Mouse (Mus musculus) midbrain, embryonic 15.5 days (tissue): ENCODE measurements around the gene Stk38. TPM values are rescaled to one million over a fixed set of nuclear protein-coding genes. Genes with fewer than 3 reads are reported as not detected.

ENCODE experiments used
- ATAC-seq: fragments of 200-750 bp; cut with Nextera tagmentation; replicated peaks from 2 replicates; pipeline ENCODE4 v1.8.0; 2017; ENCODE audit warnings: moderate TSS enrichment
- H3K27ac ChIP-seq: fragments of 300-500 bp; sonication (generic); 2 replicates; pipeline ENCODE4 v1.5.1; 2015; ENCODE audit warnings: mild to moderate bottlenecking, inconsistent platforms
- H3K27me3 ChIP-seq: fragments of 300-500 bp; sonication (generic); replicated peaks from 2 replicates; pipeline ENCODE4 v1.6.1; 2015; ENCODE audit warnings: inconsistent platforms
- H3K36me3 ChIP-seq: fragments of 300-500 bp; sonication (generic); replicated peaks from 2 replicates; pipeline ENCODE4 v1.6.1; 2015; ENCODE audit warnings: inconsistent platforms
- H3K4me1 ChIP-seq: fragments of 300-500 bp; sonication (generic); 2 replicates; pipeline ENCODE4 v1.6.1; 2015; ENCODE audit warnings: inconsistent platforms
- H3K4me2 ChIP-seq: fragments of 300-500 bp; sonication (generic); 2 replicates; pipeline ENCODE4 v1.6.1; 2015; ENCODE audit warnings: inconsistent platforms, mild to moderate bottlenecking, moderate library complexity
- H3K4me3 ChIP-seq: fragments of 300-500 bp; sonication (generic); 2 replicates; pipeline ENCODE4 v1.5.1; 2015; ENCODE audit warnings: mild to moderate bottlenecking, inconsistent platforms
- H3K9ac ChIP-seq: fragments of 300-500 bp; sonication (generic); 2 replicates; pipeline ENCODE4 v1.6.1; 2015; ENCODE audit warnings: mild to moderate bottlenecking, inconsistent platforms
- H3K9me3 ChIP-seq: fragments of 300-500 bp; sonication (generic); 2 replicates; pipeline ENCODE4 v1.6.1; 2016; ENCODE audit warnings: inconsistent platforms
- WGBS: fragments of 180-500 bp; shearing (Covaris S2); methylation state at CpG from one replicate; pipeline ENCODE4 v1.1.7; 2015; ENCODE audit warnings: mixed read lengths; 5-methylcytosine and 5-hydroxymethylcytosine counted together
- polyA plus RNA-seq: library from polyadenylated mRNA; unstranded; fragments of >200 nt; fragmentation: Nextera tagmentation; extraction: Ambion mirVana; gene quantifications from 2 replicates; pipeline ENCODE4 v1.2.1, GENCODE M21; 2015

Stk38 gene
- 99.7 and 105 TPM in 2 replicates for polyA plus RNA-seq

DNA sequence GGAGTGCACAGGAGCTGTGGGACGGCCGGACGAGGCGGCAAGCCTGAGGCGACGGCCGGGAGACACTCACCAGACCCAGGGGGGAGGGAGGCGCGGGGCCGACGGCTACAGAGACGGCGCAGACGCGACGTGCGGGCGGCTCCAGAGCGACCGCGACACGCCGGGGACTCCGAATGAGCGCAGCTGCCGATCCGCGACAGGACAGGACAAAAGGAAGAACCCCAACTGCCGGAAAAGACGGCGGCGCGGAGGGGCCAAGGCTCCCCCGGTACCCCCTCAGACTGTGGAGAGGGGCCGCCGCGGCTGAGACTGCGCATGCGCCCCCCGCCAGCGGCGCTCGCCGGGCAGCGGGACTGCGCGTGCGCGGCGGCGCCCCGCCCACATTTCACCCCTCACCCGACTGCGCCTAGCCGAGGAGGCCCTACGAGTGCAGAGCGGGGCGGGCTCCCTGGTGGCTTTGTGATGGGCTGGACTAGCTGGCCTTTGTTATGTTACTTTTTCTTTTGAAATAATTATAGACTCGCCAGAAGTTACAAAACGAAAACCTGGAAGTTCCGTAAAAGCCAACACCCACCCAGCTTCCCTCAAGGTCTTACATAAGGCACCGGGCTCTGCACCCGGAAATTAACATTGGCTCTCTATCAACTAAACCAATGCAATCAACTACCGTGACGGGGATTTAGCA lies at the start of gene Stk38:
TSS of gene Stk38 (minus strand) at position 355 of the 685 bp plus-strand sequence.
- Histone ChIP-seq H3K4me3 (peak within 1 kb of the TSS; percentile 99), H3K4me1 (peaks cover 28% of the 10 kb centered on the region), H3K27ac (peak within 1 kb of the TSS; percentile 95), H3K4me2 (peak within 1 kb of the TSS; percentile 69), H3K36me3 (no peaks in the 10 kb centered on the region), H3K9ac (peak within 1 kb of the TSS; percentile 97), H3K27me3 (no peaks in the 10 kb centered on the region), H3K9me3 (no peaks in the 10 kb centered on the region)
- peak; percentile 92 for ATAC-seq
- under 1% methylated on average over 59 of the region's 65 CpGs for WGBS

DNA sequence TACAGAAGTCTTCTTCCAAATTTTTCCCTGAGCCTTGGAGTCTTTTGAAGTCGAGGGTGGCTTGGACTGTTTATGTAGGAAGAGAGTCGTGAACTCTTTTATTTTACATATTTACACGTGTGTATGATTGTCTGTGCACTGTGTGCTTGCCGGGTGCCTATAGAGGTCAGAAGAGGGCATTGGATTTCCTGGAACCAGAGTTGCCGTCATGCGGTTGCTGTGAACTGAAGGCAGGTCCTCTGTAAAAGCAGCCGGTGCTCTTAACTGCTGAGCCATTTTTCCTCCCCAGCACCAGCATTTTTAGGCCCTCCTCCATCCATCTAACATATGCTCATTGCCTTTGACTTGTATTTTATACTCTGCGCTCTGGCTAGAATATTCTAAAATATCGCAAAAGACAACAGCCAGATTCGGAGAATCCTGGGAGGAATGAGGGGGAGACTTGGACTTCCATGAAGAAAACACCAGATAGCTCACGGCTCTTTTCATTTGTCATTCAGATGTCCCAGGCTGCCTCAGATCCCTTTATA lies 49.6 kb upstream of the Stk38 start:
- Histone ChIP-seq H3K9me3 (no peaks in the 10 kb centered on the region), H3K27me3 (no peaks in the 10 kb centered on the region), H3K4me2 (no peak overlapping the region), H3K36me3 (no peaks in the 10 kb centered on the region), H3K4me1 (peaks cover 13% of the 10 kb centered on the region), H3K27ac (no peak overlapping the region), H3K4me3 (no peak overlapping the region), H3K9ac (no peak overlapping the region)
- WGBS = 85% methylated on average over 11 of the region's 11 CpGs
- no peak for ATAC-seq

DNA sequence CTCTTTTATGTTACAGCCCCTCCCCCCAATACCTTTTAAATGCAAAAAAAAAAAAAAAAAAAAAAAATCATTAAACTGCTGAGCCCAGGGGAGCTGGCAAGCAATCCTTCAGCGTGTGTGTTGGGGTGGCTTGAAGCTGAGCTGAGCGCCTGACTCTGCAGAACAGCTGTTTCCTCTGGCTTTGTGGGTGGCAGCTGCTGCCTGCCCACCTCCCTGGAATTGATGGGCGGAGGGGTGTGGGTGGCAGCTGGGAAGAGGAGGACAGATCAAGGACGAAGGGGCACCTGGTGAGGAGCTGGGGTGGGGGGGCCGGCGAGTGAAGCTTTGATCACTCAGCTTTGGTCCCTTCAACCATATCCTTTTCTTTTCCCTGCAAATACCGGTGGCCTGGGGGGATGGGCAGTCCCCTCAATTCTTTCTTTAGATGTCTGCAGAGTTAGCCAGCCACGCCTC lies 48.9 kb upstream of the Stk38 start:
- Histone ChIP-seq H3K4me2 (no peak overlapping the region), H3K4me1 (peaks cover 10% of the 10 kb centered on the region), H3K27ac (no peak overlapping the region), H3K27me3 (no peaks in the 10 kb centered on the region), H3K9ac (no peak overlapping the region), H3K36me3 (no peaks in the 10 kb centered on the region), H3K4me3 (no peak overlapping the region), H3K9me3 (no peaks in the 10 kb centered on the region)
- ATAC-seq = 0 out of 2 replicates have a peak, but pooled peaks have one; percentile 17
- 4% methylated on average over 8 of the region's 8 CpGs for WGBS

DNA sequence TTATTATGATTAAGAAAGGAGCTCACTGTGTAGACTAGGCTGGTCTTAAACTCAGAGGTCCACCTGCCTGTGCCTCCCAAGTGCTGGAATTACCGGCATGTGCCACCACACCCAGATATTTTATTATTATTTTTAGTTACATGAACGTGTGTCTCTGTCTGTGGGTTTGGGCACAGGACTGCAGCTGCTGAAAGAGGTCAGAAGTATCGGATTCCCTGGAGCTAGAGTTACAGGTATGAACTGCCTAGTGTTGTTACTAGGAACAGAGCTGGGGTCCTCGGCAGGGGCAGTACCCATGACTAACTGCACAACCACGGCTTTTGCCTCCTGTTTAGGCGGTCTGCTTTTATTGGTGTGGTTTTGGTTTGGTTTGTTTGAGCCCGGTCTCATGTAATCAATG lies 48.4 kb upstream of the Stk38 start:
- peaks cover 10% of the 10 kb centered on the region for H3K4me1 ChIP-seq
- no peak for ATAC-seq
- H3K36me3 ChIP-seq = no peaks in the 10 kb centered on the region
- H3K9me3 ChIP-seq = no peaks in the 10 kb centered on the region
- 41% methylated on average over 7 of the region's 7 CpGs for WGBS
- H3K27me3 ChIP-seq = no peaks in the 10 kb centered on the region
- H3K27ac ChIP-seq = no peak overlapping the region
- H3K4me2 ChIP-seq = no peak overlapping the region
- no peak overlapping the region for H3K9ac ChIP-seq
- H3K4me3 ChIP-seq = no peak overlapping the region

DNA sequence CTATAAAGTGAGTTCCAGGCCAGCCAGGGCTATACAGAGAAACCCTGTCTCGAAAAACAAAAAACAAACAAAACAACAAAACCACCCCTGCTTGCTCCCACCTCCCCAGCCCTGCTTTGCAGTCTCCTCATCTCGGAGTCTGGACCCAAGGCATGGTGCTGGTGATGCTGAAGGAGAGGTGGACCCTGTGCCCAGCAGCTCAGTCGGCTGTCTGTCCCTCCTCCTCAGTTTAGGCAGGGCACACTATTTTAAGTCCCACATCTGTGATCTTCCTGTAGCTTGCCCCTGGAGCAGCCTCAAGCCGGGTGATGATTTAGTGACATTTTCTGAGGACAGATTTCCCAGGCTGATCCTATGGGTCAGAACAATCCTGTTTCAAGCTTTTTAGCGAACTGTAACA lies 47.8 kb upstream of the Stk38 start:
- WGBS = 61% methylated on average over 5 of the region's 5 CpGs
- no peak overlapping the region for H3K27ac ChIP-seq
- no peaks in the 10 kb centered on the region for H3K9me3 ChIP-seq
- no peak overlapping the region for H3K4me3 ChIP-seq
- no peaks in the 10 kb centered on the region for H3K36me3 ChIP-seq
- no peak for ATAC-seq
- H3K9ac ChIP-seq = no peak overlapping the region
- no peak overlapping the region for H3K4me2 ChIP-seq
- H3K4me1 ChIP-seq = peaks cover 10% of the 10 kb centered on the region
- H3K27me3 ChIP-seq = no peaks in the 10 kb centered on the region

DNA sequence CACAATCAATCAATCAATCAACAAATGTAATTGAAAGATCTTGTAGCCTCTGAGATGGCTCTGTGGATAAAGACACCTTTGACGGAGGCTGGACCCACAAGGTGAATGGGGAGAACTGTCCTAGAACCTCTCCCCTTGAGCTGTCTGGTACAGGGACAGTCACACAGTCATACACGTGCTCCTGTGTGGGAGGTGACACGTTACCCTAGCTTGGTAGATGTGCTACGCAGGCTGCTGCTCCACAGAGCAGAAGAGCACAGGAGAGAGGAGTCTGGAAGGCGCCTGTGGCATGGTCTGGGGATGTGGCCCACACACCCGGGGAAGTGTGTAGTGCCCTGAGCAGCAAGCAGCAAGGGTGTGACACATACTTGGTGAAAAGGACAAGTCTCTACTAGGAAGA lies 46.6 kb upstream of the Stk38 start:
- H3K4me2 ChIP-seq = no peak overlapping the region
- no peaks in the 10 kb centered on the region for H3K27me3 ChIP-seq
- H3K36me3 ChIP-seq = no peaks in the 10 kb centered on the region
- ATAC-seq = no peak
- 83% methylated on average over 6 of the region's 6 CpGs for WGBS
- no peaks in the 10 kb centered on the region for H3K9me3 ChIP-seq
- H3K9ac ChIP-seq = no peak overlapping the region
- peaks cover 12% of the 10 kb centered on the region for H3K4me1 ChIP-seq
- no peak overlapping the region for H3K4me3 ChIP-seq
- no peak overlapping the region for H3K27ac ChIP-seq

DNA sequence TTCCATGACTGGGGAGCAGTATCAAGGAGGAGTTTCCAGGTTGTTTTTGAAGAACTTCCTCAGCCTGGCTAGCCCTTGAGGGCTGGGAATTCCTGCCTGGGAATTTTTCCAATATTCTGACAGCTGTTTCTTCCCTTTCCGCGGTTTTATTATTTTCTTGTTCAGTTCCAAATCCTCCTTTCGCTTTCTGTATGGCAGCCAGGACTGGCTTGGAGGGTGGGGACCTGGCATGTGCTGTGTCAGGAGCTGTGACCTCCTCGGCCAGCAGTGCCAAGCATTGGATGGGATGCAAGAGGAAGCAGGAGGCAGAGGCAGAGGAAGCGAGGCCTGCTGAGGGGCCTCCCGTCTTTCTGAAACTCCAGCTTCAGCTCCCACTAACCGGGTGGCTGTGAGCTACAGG lies 46.0 kb upstream of the Stk38 start:
- no peaks in the 10 kb centered on the region for H3K36me3 ChIP-seq
- no peak overlapping the region for H3K9ac ChIP-seq
- no peak for ATAC-seq
- H3K4me1 ChIP-seq = peaks cover 16% of the 10 kb centered on the region
- H3K27ac ChIP-seq = no peak overlapping the region
- H3K27me3 ChIP-seq = no peaks in the 10 kb centered on the region
- H3K4me2 ChIP-seq = no peak overlapping the region
- no peaks in the 10 kb centered on the region for H3K9me3 ChIP-seq
- 67% methylated on average over 7 of the region's 7 CpGs for WGBS
- H3K4me3 ChIP-seq = no peak overlapping the region

DNA sequence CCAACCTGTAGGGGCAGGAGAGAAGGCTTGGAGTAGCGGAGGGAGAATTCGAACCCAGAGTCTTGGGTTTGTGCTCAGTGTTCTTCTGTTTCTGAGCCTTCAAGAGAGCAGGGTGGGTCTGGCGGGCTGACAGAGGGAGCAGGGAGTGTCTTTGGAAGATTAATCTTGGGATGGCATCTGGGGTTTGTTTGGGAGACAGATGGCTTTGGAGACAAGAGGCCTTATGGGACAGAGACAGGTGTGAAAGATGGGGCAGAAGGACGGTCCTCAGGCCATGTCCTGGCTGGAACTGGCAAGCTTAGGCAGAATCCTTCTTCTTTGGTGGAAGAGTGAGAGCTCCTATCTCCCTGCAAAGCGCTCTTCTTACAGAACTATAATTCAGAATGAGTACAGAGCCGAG lies 45.3 kb upstream of the Stk38 start:
- Histone ChIP-seq H3K27me3 (no peaks in the 10 kb centered on the region), H3K9me3 (no peaks in the 10 kb centered on the region), H3K36me3 (no peaks in the 10 kb centered on the region), H3K9ac (no peak overlapping the region), H3K4me3 (no peak overlapping the region), H3K27ac (no peak overlapping the region), H3K4me2 (no peak overlapping the region), H3K4me1 (peaks cover 17% of the 10 kb centered on the region)
- WGBS = 88% methylated on average over 6 of the region's 6 CpGs
- no peak for ATAC-seq

DNA sequence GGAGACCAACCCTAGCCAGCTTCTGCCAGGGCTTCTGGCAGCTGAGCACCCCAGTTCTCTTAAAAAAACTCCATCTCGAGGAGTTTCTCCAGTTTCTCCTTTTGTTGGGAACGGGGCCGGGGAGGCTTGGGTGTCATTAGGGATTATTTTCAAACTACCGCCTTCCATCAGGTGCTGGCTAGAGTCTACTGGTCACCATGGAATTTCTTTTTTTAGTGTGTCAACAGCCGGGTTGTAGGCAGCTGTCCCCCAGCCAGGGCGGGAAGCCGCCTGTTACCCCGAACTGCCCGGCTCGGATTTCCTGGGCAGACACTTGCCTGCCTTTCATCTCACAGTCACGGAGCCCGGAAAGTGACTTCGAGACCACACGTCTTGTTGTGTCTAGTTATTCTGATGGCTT lies 43.0 kb upstream of the Stk38 start:
- 60% methylated on average over 14 of the region's 14 CpGs for WGBS
- H3K4me1 ChIP-seq = 0 out of 2 replicates have a peak, but pooled peaks cover 11% of the 10 kb centered on the region
- 0 out of 2 replicates have a peak overlapping the region, but pooled peaks have one; percentile 3 for H3K27ac ChIP-seq
- peaks cover 6% of the 10 kb centered on the region for H3K36me3 ChIP-seq
- no peak overlapping the region for H3K4me2 ChIP-seq
- no peak for ATAC-seq
- H3K4me3 ChIP-seq = no peak overlapping the region
- no peaks in the 10 kb centered on the region for H3K9me3 ChIP-seq
- no peaks in the 10 kb centered on the region for H3K27me3 ChIP-seq
- H3K9ac ChIP-seq = no peak overlapping the region

DNA sequence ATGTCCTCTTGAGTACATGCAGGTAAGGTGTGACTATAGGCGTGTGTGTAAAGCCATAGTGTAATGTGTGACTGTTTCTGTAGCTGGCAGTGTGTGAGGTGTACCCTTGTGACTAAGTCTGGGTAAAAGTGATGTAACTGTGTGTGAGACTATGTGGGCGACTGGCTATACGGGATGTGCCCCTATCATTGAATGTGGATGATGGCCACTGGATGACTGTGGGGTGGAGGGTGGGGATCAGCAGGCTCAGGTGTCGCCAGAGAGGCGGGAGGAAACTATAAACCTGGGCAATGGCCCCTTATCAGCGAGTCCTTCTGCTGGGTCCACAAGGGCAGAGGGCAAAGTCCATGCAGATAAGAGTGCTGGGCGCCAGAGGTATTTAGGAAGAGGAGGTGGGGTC lies 42.1 kb upstream of the Stk38 start:
- H3K4me3 ChIP-seq = no peak overlapping the region
- no peaks in the 10 kb centered on the region for H3K9me3 ChIP-seq
- 90% methylated on average over 7 of the region's 7 CpGs for WGBS
- 0 out of 2 replicates have a peak, but pooled peaks cover 11% of the 10 kb centered on the region for H3K4me1 ChIP-seq
- H3K4me2 ChIP-seq = no peak overlapping the region
- H3K27ac ChIP-seq = no peak overlapping the region
- no peaks in the 10 kb centered on the region for H3K27me3 ChIP-seq
- H3K36me3 ChIP-seq = peaks cover 14% of the 10 kb centered on the region
- ATAC-seq = 0 out of 2 replicates have a peak, but pooled peaks have one; percentile 41
- H3K9ac ChIP-seq = no peak overlapping the region

DNA sequence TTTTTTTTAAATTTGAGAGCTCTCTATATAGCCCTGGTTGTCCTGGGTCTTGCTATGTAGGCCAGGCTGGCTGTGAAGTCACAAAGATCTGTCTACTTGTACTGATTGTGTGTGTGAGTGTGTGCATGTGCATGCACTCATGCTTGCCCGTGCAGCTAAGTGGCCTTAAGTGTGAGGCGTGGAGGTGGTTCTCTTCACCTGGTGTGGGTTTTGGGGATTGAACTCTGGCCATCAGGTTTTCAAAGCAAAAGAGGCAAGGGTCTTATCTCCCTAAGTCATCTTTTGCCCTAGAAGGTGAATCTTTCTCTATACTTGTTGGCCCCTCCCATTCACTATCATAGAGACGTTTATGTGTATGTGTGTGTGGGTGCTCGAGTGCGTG lies 41.7 kb upstream of the Stk38 start:
- Histone ChIP-seq H3K27ac (peak overlapping the region; percentile 14; the same call in 1 of the 2 replicates), H3K4me1 (0 out of 2 replicates have a peak, but pooled peaks cover 11% of the 10 kb centered on the region), H3K4me3 (no peak overlapping the region), H3K36me3 (peaks cover 15% of the 10 kb centered on the region), H3K4me2 (no peak overlapping the region), H3K9me3 (no peaks in the 10 kb centered on the region), H3K27me3 (no peaks in the 10 kb centered on the region), H3K9ac (no peak overlapping the region)
- WGBS = 80% methylated on average over 5 of the region's 5 CpGs
- no peak for ATAC-seq

DNA sequence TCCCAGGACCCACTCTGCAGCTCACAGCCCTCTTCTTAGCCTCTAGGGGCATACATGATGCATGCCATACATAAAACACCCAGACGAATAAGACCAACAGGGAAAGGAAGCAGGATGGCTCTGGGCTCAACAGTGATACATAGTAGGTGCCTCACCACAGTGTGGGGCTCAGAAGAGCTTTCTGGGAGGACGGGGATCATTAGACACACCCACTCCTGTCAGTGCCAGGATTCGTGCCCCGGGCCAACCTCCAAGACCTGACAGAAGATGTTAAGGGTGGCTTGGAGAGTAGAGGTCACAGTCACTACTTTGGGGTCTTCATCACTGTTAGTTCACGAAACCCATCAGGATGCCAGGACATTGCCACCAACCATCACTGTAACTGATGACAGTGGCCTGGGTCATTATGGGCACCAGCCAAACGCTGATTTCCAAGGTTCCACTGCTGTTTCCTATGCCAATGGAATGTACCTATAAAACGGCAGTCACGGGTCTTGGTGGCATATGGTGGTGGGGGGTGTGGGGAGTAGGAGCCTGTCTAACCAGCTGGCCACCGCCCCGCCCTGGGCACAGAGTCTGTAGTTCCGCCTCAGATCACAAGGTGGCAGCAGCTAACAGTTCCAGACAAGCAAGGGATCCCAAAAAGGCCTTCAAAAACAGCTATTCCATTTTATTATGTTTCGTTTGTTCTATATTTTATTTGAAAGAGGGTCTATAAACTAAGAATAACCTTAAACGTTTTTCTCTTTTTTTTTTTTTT lies 41.1 kb upstream of the Stk38 start:
- no peak overlapping the region for H3K9ac ChIP-seq
- H3K27me3 ChIP-seq = no peaks in the 10 kb centered on the region
- peaks cover 19% of the 10 kb centered on the region for H3K36me3 ChIP-seq
- WGBS = 23% methylated on average over 13 of the region's 13 CpGs
- no peak overlapping the region for H3K4me2 ChIP-seq
- peak; percentile 43; the same call in 1 of the 2 replicates for ATAC-seq
- H3K27ac ChIP-seq = peak overlapping the region; percentile 14; the same call in 1 of the 2 replicates
- H3K9me3 ChIP-seq = no peaks in the 10 kb centered on the region
- 0 out of 2 replicates have a peak, but pooled peaks cover 11% of the 10 kb centered on the region for H3K4me1 ChIP-seq
- no peak overlapping the region for H3K4me3 ChIP-seq
